Mouse (Mus musculus) neural tube, embryonic 10.5 days (tissue): ENCODE results near the gene Sun1.

Source experiments
- DNase-seq: peaks from one replicate; pipeline ENCODE4 v3.0.0-alpha.2; 2017; ENCODE audit warnings: low spot score; ENCODE audit errors: extremely low spot score

The Sun1 gene

GRCm38 (mm10) chr5:139206525-139206924 lies 6.1 kb downstream of the Sun1 start:
- DNase-seq, result no peak

GRCm38 (mm10) chr5:139208183-139208582 lies 7.7 kb downstream of the Sun1 start:
- no peak for DNase-seq

GRCm38 (mm10) chr5:139208871-139209684 lies 8.6 kb downstream of the Sun1 start:
- no peak for DNase-seq

GRCm38 (mm10) chr5:139209685-139210026 lies 9.2 kb downstream of the Sun1 start:
- DNase-seq, result no peak

- no peak for DNase-seq
These were observed 11.4 kb downstream of the Sun1 start for GRCm38 (mm10) chr5:139211737-139212385.

- DNase-seq, result no peak
These were observed 13.9 kb downstream of the Sun1 start for GRCm38 (mm10) chr5:139214298-139214697.

GRCm38 (mm10) chr5:139215184-139215583 lies 14.7 kb downstream of the Sun1 start:
- no peak for DNase-seq

- DNase-seq, result no peak
These were observed 15.7 kb downstream of the Sun1 start for GRCm38 (mm10) chr5:139216121-139216520.

- no peak for DNase-seq
These were observed 16.3 kb downstream of the Sun1 start for GRCm38 (mm10) chr5:139216774-139217173.

- no peak for DNase-seq
These were observed 19.6 kb downstream of the Sun1 start for GRCm38 (mm10) chr5:139220006-139220515.

GRCm38 (mm10) chr5:139220610-139221009 lies 20.2 kb downstream of the Sun1 start:
- no peak for DNase-seq

GRCm38 (mm10) chr5:139223331-139223730 lies 22.9 kb downstream of the Sun1 start:
- no peak for DNase-seq

- no peak for DNase-seq
These were observed 26.8 kb downstream of the Sun1 start for GRCm38 (mm10) chr5:139227236-139227635.

- no peak for DNase-seq
These were observed 27.2 kb downstream of the Sun1 start for GRCm38 (mm10) chr5:139227645-139228044.

GRCm38 (mm10) chr5:139228318-139228717 lies 27.9 kb downstream of the Sun1 start:
- DNase-seq, result no peak

GRCm38 (mm10) chr5:139229716-139230115 lies 29.3 kb downstream of the Sun1 start:
- DNase-seq, result no peak

GRCm38 (mm10) chr5:139232083-139232482 lies 31.6 kb downstream of the Sun1 start:
- no peak for DNase-seq

- DNase-seq, result no peak
These were observed 34.0 kb downstream of the Sun1 start for GRCm38 (mm10) chr5:139234423-139234822.

- no peak for DNase-seq
These were observed 37.0 kb downstream of the Sun1 start for GRCm38 (mm10) chr5:139237436-139237835.

- no peak for DNase-seq
These were observed 40.8 kb downstream of the Sun1 start for GRCm38 (mm10) chr5:139241022-139241761.

- DNase-seq, result no peak
These were observed 42.9 kb downstream of the Sun1 start for GRCm38 (mm10) chr5:139243384-139243783.

- no peak for DNase-seq
These were observed 47.3 kb downstream of the Sun1 start for GRCm38 (mm10) chr5:139247767-139248166.
